8 mouse cellular contexts compared by ENCODE assay signal in the genomic region with DNA sequence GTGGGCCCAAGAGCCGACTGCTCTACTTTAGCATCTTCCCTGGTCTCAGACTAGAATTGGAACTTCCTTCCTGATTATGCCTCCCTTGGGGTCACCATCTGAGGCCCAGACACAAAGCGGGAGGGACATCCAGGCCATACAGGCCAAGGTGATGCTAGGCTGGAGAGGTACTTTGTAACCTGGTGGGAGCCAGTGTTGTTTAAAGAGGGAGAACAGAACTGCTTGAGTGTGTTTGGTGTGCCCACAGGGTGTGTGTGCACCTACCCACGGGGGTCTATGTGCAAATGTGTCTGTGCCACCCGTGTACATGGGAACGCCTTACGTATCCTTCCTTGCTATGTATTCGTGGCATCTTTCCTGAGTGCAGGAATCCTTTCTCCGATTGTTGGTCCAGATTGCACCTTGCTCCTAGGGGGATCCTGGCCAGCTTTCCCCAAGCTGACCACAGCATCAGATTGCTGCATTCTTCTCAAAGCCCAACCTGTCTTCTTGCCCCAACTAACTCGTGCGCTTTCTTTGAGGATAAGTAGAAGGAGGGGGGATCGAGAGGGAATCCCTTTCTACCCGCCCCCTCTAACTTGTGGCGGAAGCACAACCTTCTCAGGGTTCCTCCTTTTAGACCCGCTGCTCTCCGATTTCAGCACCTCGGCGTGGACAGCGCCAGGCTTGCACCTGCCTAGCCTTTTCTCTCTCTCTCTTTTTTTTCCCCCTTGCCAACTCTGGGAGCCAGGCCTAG.
DNase-seq lines count a peak whose midpoint lies in the region; ATAC-seq and TF ChIP-seq lines count a peak whose summit lies in the region.

No protein-coding gene starts in this region.

- TF ChIP-seq CTCF in forebrain, postnatal 0 days (IDR thresholded peaks at IDR 0.05; ENCODE audit: low read depth), result no peak
- no peak for TF ChIP-seq CTCF in hindbrain, postnatal 0 days (IDR thresholded peaks at IDR 0.05; ENCODE audit: low read depth)
- no peak for TF ChIP-seq CTCF in lung, adult 2 months (IDR thresholded peaks at IDR 0.05; ENCODE audit: insufficient read depth, low read length)

- H3K9me3 ChIP-seq in forebrain, postnatal 0 days (ENCODE audit: low read length), result no peaks in the 10 kb centered on the region
- H3K9me3 ChIP-seq in hindbrain, postnatal 0 days (ENCODE audit: low read length), result no peaks in the 10 kb centered on the region

- H3K27ac ChIP-seq in forebrain, postnatal 0 days (ENCODE audit: low read depth, low read length), result no peak overlapping the region
- peak overlapping the region; percentile 61; the same call in 1 of the 2 replicates for H3K27ac ChIP-seq in hindbrain, postnatal 0 days

- peak overlapping the region; percentile 58 for H3K4me3 ChIP-seq in forebrain, postnatal 0 days (ENCODE audit: low read depth, low read length)
- H3K4me3 ChIP-seq in hindbrain, postnatal 0 days (ENCODE audit: low read length), result peak overlapping the region; percentile 45
- H3K4me3 ChIP-seq in lung, adult 2 months (replicated peaks; ENCODE audit: extremely low read depth, low read depth, low read length), result no peak overlapping the region

- H3K4me1 ChIP-seq in forebrain, postnatal 0 days (ENCODE audit: insufficient read depth), result peaks cover 6% of the 10 kb centered on the region; the same call in 1 of the 2 replicates
- H3K4me1 ChIP-seq in hindbrain, postnatal 0 days (ENCODE audit: insufficient read depth, low read length), result no peaks in the 10 kb centered on the region
- H3K4me1 ChIP-seq in lung, adult 2 months (ENCODE audit: control insufficient read depth, insufficient read depth, low read length), result no peaks in the 10 kb centered on the region

- peak overlapping the region; percentile 87 for H3K9ac ChIP-seq in forebrain, postnatal 0 days
- peak overlapping the region; percentile 54 for H3K9ac ChIP-seq in hindbrain, postnatal 0 days (replicated peaks; ENCODE audit: low read length)

- H3K27me3 ChIP-seq in forebrain, postnatal 0 days (ENCODE audit: insufficient read depth, low read length), result no peaks in the 10 kb centered on the region
- no peaks in the 10 kb centered on the region for H3K27me3 ChIP-seq in hindbrain, postnatal 0 days (ENCODE audit: insufficient read depth, low read length)

- TF ChIP-seq POLR2A in lung, adult 2 months (IDR thresholded peaks at IDR 0.05; ENCODE audit: borderline replicate concordance, extremely low read depth, low read depth, low read length), result no peak

- H3K36me3 ChIP-seq in forebrain, postnatal 0 days (ENCODE audit: insufficient read depth), result no peaks in the 10 kb centered on the region
- H3K36me3 ChIP-seq in hindbrain, postnatal 0 days (ENCODE audit: insufficient read depth, low read length), result no peaks in the 10 kb centered on the region

- WGBS in forebrain, postnatal 0 days, result 21% methylated on average over 18 of the region's 18 CpGs
- WGBS in hindbrain, postnatal 0 days, result 22% methylated on average over 18 of the region's 18 CpGs
- WGBS in lung, adult 2 months, result 16% methylated on average over 18 of the region's 18 CpGs

- ATAC-seq in forebrain, postnatal 0 days, result no peak
- ATAC-seq in hindbrain, postnatal 0 days, result no peak

- DNase-seq in right cerebral cortex, postnatal 10 days (ENCODE audit: low spot score in 2 of 2), result peak; percentile 39 to 46
- DNase-seq in right cerebral cortex, postnatal 25 days, result no peak
- peak; percentile 70 to 72 for DNase-seq in cerebellum, adult 18-20 months
- DNase-seq in forebrain, postnatal 0 days, result peak; percentile 13
- peak; percentile 25 for DNase-seq in hindbrain, postnatal 0 days (ENCODE audit: low spot score)
- peak; percentile 26 for DNase-seq in lung, adult 2 months
- DNase-seq in ovary, postnatal 36 days (ENCODE audit: low spot score), result peak; percentile 75
- DNase-seq in left cerebral cortex, adult 11 months (ENCODE audit: low spot score), result no peak

- peak overlapping the region; percentile 77 for H3K4me2 ChIP-seq in forebrain, postnatal 0 days (ENCODE audit: low read depth)
- peak overlapping the region; percentile 73 for H3K4me2 ChIP-seq in hindbrain, postnatal 0 days (ENCODE audit: low read depth, low read length)

Comparison
In these comparisons a context has a peak if more than half of its experiments do, and no peak if none do; other contexts are left out.
1. DNase-seq: peak in right cerebral cortex, postnatal 10 days (2 of 2), cerebellum, adult 18-20 months (2 of 2), forebrain, postnatal 0 days (single experiment), hindbrain, postnatal 0 days (single experiment), lung, adult 2 months (single experiment) and ovary, postnatal 36 days (single experiment); none in right cerebral cortex, postnatal 25 days (single experiment) and left cerebral cortex, adult 11 months (single experiment).